Mouse (Mus musculus) brown adipose tissue, adult 24 weeks (tissue): ENCODE data around the gene Tie1. TPM values are rescaled to one million over a fixed set of nuclear protein-coding genes. Genes with fewer than 3 reads are reported as not detected.

Source experiments
- polyA plus RNA-seq: library from polyadenylated mRNA; stranded (reverse); fragments of >200 nt; gene quantifications from 2 replicates; pipeline ENCODE4 v1.2.4, GENCODE M21; 2012; ENCODE audit not compliant: missing spikeins, insufficient read depth, insufficient read length

The Tie1 gene
- polyA plus RNA-seq, 1 experiment = 8.1 TPM

Other genes with a start within 250 kb of the Tie1 start
- gene Ptprf, start 198.7 kb downstream of the Tie1 start, polyA plus RNA-seq = 0.67 and 0.88 TPM in 2 replicates
- 4.0 and 6.1 TPM in 2 replicates for gene Szt2, start 80.8 kb downstream of the Tie1 start, polyA plus RNA-seq
- gene Med8, start 80.7 kb downstream of the Tie1 start, polyA plus RNA-seq = 38.0 and 38.3 TPM in 2 replicates
- gene Elovl1, start 62.0 kb downstream of the Tie1 start, polyA plus RNA-seq = 9.4 and 10.7 TPM in 2 replicates
- gene Cdc20, start 52.7 kb downstream of the Tie1 start, polyA plus RNA-seq = 1.6 TPM in 1 of 2 replicates, not detected in the other
- not detected in 2 replicates for gene Mpl, start 32.5 kb downstream of the Tie1 start, polyA plus RNA-seq
- gene 2610528J11Rik, start 36.9 kb upstream of the Tie1 start, polyA plus RNA-seq = not detected in 2 replicates
- gene Tmem125, start 54.0 kb upstream of the Tie1 start, polyA plus RNA-seq = not detected in 2 replicates
- gene Cfap57, start 130.7 kb upstream of the Tie1 start, polyA plus RNA-seq = not detected in 2 replicates
- gene Ebna1bp2, start 130.7 kb upstream of the Tie1 start, polyA plus RNA-seq = 45.1 and 47.8 TPM in 2 replicates
- gene Olfr62, start 168.9 kb upstream of the Tie1 start, polyA plus RNA-seq = not detected in 2 replicates
- gene Olfr1342, start 202.7 kb upstream of the Tie1 start, polyA plus RNA-seq = not detected in 2 replicates
- not detected in 2 replicates for gene Olfr1341, start 213.5 kb upstream of the Tie1 start, polyA plus RNA-seq
- not detected in 2 replicates for gene Olfr1340, start 230.1 kb upstream of the Tie1 start, polyA plus RNA-seq
- gene Olfr1339, start 242.1 kb upstream of the Tie1 start, polyA plus RNA-seq = not detected in 2 replicates